Mouse (Mus musculus): ENCODE measurements around the gene Crmp1.

Gene Crmp1

DNA sequence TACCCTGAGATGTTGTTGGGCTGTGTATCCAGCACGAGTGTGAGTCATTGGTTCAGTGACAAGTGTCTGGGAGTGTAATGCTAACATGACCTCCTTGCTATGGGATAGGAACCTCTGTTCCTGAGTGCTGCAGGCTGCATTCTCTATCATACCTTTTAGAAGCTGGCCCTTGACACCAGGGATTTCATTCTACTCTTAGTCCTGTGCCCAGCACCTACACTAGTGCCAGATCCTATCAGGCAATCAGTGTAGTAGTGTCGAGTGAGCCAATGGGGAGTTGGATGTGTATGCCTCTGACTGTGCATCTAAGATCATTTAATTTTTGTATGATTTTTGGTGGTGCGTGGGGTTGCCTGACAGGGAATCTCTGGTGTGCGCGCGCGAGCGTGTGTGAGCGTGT lies 516 bp upstream of the Crmp1 start:
- DNase-seq: no peak

DNA sequence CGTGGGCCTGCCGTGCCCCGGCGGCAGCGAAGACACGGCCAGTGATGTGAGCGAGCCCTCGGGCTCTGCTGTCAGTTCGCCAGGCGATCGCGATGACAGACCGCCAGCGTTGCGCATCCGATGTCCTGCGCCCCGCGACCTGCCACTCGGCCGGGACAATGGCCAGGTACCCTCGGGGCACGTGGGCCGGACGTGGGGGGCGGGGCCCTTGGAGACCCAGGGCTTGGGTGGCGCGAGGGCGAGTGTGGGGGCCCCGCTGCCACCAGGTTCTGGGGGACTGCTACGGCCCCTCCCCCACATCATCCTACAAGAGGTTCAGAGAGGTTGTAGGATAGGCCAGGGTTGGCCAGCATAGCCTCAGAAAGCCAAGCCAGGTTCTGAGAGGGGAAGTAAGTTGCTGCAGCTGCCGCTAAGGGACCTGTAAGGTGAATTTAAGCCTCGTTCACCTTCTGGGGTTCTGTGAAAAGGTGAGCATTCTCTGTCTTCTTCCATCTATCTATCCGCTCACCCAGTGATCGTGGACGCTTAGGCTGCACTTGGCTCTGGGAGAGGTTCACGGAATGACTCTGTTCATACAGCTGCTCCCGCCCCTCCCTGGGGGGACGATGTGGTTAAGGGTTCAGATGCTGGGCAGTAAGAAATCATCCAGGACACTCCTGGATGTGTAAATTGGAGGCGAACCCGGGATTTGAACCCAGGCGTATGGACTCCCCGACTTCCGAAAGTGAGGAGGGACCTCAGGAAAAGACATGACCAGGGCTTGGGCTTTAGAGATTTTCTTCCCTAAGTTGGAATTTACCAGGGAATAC lies 824 bp downstream of the Crmp1 start:
- DNase-seq: peak; percentile 27 to 75

DNA sequence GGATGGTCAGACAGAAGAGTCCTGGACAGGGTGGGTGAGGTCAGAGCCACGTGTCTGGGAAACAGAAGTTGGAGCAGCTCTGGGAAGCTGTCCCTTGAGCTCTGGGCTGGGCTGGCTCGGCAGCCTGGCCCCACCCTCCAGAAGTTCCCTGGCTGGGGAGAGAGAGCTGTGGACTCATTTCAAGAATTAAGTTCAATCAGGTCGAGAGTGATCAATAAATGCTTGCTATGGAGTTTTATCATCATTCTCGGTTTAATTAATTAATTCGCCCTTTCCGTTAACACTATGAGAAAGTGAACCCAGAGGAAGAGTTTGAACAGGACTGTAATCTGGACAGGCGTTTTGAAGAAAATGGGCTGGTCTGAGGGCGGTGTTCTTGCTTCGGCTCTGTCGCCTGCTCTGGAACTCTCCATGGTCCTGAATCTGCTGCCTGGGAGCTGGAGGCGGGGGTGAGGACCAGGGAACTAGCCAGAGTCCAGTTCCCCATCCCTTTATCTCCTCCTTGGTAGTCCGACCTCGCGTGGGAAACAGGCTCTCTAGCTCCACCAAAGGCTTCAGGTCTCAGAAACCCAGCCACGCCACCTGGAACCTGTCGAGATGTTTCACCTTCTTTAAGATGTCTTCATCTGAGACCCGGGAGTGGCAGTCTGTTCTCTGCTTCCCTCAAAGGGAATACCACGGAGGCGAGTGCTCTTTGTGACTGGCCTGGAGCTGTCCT lies 1.6 kb downstream of the Crmp1 start:
- DNase-seq: peak; percentile 45 to 59

DNA sequence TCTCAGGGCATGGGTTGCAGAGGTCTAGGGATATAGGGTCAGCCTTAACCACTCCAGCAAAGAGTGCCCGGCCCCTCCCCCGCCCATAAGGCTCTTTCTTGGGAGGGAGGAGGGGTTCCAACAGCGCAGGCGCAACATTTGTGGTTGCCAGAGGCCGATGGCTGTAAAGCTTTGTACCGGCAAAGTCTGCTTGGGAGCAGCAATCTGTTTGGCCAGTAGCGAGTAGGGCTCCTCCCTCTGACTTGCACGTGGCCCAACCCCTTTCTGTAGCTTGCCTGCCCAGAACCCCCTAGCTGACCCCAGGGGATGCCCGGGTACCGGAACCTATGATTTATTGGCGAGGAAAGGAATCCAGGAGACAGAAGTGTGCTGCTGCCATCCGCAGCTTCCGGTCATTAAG lies 2.4 kb downstream of the Crmp1 start:
- peak; percentile 67 to 79 for DNase-seq

DNA sequence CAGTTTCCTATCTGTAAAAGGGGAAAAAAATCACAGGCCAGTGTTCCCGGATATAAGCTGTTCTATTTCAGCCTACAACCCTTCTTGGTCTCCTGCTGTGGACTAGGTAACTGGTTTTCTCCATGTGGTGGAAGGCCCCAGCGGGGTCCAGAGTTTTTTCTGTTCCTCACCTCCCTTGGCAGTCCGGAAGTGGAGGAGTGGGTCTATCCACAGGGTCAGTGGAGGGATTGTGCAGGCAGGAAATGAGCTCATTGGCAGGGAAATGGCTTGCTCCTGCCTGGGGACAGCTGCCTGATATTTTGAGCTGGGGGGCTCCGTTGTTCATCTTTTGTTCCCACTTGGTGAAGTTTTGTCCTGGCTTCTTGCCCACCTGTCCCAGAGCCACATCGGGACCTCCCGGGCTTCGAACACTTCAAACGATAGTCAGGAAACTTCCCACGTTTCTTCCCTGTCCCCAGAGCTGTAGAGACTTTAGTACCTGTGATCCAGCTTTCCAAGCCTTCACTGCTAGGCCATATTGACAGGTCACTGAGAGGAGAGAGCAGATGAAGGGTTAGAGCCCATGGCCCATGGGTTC lies 3.0 kb downstream of the Crmp1 start:
- DNase-seq: no peak

DNA sequence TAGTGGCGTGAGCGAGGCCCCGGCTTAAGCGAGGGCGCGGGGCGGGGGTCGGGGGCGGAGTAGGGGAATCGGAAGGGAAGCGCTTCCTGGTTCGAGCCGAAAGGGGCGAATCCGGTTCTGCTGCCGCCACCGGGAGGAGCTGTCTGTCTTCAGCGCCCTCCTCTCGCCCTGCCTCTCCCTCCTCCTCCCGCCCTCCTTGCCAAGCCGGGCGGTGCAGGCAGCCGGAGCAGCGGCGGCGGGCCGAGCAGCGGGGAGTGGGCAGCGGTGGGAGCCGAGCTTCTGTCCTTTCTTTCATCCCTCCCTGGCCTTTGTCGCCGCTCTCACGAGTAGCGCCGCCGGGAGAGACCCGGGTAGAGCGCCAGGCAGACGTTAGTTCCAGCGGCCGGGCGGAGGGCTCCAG lies 3.9 kb downstream of the Crmp1 start:
- peak; percentile 83 to 89 for DNase-seq

DNA sequence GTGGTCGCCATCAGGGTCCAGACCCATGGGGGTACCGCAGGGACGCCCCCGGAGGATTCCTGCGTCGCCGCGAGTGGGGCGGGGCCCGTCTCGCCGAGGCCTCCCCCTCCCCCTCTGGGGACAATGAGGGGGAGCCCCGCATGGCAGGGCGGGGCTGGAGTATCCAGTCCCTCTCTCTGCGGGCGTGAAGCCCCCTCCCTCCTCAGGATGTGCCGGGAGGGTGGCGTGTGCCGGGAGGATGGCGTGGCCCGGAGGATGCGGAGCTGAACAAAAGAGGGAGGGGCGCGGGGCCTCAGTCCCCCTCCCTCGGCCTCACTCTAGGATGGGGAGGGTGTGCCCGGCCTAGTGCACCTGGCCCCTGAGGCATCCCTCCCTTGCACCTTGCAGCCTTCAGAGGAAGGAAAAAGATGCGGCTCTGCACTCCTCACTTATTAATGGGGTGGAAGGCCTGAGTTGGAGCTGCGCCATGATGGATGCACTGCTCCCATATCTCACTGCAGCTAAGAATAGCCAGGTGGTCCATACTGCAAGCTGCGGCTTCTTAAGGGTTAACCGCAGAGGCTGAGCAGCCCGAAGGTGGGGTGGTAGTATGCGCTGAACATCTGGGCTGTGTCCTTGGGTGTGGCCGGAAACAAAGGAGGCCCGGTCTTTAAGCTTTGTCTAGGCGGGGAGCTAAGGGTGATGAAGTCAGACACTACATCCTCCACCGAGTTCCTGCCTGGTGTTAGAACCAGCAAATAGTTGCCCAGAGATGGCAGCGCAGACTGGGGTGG lies 4.6 kb downstream of the Crmp1 start:
- DNase-seq: peak; percentile 55 to 65

DNA sequence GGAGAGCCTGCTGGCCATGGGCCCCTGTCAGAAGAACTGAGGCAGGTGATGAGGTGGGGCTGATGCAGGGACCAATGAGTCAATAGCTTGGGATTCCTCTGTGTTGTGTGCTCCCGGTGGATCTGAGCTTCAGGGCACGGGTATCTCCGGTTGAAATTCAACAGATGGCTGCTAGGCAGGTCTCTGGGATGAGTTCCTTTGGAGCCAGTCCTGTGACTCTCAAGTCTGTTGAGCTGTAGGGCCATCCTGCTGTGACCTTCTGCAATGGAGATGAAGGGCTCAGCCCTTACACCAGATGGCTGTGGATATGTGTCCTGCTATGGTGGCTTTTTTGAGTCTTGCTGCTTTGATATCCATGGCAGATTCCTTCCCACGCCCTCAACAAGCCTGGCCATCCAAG lies 5.7 kb downstream of the Crmp1 start:
- peak; percentile 76 to 79 for DNase-seq

DNA sequence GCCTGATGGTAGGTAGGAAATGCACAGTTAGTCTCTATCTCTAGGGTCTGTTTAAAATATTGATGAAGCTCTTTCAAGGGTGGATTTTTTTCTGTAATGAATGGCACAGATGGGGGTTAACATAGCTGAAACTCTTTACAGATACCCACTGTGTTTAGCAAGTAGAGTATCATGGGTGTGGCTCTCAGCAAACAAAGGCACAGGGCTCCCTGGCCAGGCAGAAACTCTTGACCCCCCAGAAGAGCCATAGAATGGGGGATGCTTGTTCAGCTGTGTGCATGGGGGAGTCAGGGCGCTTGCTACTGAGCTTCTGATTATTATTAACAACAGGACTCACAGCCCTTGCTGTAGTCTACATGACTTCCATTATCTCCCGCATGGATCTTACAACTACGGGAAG lies 7.1 kb downstream of the Crmp1 start:
- no peak for DNase-seq

DNA sequence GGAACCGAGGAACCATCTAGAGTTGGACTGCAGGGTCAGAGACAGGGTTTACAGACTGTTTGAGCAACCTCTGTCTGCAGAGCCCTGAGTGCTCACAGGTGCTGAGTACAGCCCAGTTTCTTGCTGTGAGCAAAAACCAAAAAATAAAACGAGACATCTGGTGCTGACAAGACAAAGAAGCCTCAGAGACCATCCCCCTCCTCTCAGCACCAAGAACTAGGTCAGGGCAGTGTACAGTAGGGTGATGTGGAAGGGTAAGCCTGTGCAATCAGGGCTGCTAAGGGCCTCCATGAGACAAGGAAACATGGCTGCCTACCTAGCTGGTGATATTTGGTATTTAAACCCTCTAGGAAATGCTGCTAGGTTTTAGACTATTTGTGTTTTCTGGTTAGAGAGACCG lies 9.9 kb downstream of the Crmp1 start:
- DNase-seq: no peak

DNA sequence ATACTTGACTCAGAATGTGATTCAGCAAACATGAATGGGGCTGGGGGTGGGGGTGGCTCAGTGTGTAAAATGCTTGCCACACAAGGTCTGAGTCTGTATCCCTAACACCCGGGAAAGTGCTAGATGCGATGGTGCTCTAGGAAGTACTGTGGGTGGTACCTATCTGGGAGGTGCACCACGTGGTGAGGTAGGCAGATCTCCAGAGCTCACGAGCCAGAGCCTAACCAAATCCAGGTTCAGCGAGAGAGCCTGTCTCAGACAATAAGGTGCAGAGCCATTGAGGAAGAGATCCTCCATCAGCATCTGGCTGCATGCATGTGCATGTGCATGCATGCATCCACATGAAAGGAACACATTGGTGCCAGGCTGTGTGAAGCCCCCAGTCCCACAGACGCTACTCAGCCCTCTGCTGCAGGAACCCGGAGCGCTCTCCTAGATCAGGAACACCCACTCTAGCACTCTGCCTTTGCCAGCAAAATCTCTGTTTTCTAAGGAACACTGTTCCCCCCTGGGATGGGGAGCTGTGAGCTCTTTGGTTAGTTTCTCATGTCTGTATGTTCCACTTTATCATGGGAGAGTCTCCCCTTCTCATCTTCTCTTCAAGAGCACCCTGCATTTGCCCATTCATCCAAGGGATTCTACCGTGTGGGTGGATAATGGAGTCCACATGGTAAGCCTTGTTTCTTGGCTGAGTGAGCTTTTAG lies 10.5 kb downstream of the Crmp1 start:
- DNase-seq: no peak

DNA sequence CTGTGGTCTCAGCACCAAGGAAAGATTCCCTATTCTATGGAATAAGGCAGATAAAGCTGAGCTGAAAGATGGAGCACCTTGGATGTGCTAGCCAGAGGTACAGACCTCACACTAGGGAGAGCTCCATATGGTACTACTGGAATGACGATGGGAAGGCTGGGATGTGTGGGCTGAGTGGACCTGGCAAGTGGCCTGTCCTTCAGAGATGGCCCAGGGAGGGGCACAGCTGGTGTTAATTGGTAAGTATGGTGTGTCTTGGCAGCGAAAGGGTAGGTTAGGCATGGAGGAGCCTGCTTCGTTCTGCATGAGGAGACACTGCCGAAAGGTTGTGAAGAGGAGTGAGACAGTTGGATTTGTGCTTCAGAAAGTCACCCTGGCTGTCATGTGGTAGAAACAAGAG lies 12.8 kb downstream of the Crmp1 start:
- peak; percentile 48 to 63 for DNase-seq

DNA sequence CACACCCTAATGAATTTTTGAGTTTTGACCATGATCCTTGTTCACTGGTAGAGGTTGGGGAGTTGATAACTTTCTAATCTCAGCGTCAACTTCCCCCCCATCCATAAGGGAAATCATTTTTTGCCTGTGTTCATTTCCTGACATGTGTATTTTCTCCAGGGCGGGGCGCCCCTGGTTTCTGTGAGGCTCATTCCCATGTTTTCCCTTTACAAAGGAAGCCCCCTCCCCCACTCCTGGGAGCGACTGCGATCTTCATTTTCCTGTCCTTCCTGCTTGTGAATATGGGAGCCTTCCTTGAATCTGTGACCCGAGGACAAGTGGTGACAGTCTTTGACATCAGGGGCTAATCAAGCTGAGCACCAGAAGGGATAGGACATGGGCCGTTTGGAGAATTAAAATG lies 15.1 kb downstream of the Crmp1 start:
- no peak for DNase-seq

DNA sequence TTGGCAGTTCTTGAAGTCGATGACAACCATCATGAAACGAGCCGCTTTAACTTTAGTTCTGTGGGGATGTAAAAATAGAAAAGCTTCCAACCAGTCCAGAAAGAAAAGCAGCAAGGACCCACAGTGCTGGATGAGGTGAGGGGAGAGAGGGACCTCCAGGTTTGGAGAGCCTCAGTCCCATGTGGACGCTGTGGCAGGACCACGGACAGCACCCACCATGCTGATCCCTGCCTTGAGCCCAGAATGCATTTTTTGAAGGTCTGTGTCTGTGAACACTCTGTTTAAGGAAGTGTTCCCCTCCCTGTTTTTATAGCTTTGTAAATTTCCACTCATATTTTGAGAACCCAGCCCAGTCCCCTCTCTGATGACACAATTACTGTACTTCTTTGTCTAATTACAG lies 15.5 kb downstream of the Crmp1 start:
- DNase-seq: no peak

DNA sequence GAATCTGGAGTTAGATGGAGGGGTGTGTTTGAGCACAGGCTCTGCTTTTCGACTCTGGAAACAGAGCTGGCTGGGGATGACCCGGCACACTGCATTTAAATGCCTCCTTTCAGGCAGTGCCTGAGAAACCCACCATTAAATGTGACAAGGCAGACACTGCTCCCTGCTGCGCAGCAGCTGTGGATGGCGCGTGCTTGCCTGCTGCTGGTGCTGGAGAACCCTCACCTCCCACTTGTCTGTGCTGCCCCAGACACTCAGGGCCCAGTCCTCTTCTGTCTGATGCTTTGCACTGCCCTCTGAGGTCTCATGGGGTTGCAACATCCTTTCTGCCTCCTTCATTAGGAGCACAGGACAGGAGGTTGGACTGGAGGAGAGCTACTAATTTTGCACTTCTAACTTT lies 20.0 kb downstream of the Crmp1 start:
- no peak for DNase-seq

DNA sequence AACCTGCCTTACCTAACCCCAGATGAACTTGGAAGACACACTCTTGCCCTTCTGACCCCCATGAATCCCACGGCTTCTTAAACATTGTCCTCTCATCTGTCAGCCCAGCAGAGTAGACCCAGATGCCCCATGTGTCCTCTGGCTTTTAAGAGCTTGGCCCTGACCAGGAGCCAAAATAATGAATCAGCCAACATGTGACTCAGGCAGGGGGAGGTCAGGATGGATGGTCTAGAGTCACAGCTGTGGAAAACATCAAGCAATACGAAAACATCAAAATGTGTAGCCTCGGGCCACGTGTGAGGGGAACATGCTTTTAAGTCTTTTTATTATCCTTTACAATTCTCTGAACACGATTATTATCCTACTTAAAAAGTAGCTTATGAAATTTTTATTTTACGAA lies 22.1 kb downstream of the Crmp1 start:
- DNase-seq: no peak

DNA sequence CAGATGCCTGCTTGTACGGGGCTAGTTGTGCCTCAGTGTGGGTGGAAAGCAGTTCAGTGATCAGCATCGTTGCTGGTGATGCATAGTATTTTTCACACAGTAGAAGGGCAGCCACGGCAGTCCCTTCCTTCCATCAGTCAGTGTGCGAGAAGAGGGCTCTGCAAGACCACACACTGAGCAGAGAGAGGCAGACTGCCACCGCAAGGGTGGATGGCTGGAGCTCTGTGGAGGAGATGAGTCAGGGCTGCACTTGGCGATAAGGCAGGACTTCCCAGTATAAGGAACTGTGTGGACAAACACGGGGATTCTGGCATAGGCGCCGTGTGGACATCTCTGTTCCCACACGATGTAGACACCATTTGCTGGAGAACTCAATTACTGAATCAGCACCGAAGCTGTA lies 39.3 kb downstream of the Crmp1 start:
- no peak for DNase-seq

DNA sequence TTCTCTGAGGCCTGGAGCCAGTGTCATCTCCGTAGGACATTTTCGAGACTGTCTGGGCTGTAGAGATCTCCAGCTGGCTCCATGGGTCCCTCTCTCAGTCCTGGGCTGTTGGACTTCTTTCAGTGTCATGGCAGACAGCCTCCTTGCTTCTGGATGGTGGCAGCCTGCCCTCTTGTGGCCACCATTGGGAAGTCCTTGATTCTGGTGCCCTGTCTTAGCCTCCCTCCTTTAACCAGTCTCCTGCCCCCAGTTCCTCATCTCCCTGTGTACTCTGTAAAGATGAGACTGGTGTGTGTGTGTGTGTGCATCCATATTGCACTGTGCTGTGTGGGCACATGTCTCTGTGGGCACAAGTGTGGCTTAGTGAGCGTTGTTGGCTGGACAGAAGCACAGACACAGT lies 46.6 kb downstream of the Crmp1 start:
- DNase-seq: peak; percentile 80 to 85

DNA sequence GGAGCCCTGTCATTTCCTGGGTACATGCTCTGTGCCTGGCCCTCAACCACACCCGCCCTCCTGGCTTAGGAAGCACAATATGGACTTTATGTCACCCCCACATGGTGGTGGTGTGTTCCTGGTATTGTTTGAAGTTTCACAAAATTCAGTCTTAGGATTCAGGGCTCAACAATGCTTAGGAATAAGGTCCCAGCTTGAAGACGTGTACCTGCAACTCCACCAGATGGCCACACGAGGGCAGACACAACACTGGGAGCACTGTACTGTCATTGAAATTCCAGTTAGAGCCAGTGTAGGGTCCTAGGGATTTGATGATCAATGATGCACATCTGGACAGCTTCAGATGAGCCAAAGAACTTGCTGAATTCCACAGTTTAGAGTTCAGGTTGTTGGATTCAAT lies 47.5 kb downstream of the Crmp1 start:
- DNase-seq: peak; percentile 55 to 72

DNA sequence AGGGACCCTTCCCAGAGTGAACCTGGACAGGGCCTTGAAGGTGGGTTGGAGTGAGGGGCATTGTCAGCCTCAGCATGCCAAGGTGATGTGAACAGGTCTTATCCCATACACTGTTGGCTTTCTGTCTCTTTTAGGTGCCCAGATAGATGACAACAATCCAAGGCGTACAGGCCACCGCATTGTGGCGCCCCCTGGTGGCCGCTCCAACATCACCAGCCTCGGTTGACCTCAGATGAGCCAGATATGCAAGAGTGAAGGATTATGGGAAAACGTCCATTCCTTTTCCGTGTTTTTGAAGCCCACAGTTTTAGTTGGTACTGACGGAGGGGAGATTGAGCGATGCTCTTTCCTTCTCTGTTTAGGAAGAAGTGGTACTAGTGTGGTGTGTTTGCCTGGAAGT lies 49.2 kb downstream of the Crmp1 start:
- peak; percentile 41 to 66 for DNase-seq

DNA sequence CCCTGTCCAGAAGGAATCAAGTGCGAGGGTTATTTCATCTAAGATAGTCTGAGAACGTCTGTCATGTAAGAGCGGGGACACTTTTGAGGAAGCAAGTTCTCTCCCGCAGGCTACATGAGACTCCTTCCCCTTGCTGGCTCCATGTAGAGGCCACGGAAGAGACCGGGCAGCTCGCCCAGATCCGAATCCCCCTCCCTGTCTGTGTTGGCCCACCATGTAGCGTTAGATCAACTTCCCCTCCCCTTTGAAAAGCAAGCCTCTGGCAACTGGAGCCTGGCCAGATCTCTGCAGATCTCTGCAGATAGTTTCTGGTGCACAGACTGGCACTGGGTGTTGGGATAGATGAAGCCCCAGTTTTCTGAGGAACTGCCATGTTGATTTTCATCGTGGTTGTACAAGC lies 55.0 kb downstream of the Crmp1 start:
- DNase-seq: no peak

DNA sequence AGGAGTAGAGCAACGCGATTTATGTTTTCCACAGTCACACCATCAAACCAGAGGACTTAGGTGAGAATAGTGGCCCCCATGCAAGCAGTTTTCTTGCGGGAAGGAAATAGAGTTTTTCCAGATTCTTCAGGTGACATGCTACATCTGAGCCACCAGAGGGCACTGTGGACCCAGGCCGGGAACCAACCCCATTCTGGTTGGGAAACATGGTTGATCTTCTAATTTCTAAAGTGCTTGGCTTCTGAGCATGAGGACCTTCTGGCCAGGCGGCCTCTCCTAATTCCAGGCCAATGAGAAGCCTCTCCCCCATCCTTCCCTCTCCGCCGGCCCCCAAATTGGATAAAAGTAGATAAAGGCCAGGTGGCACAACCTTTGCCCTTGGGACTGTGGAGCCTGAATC lies 56.6 kb downstream of the Crmp1 start:
- peak; percentile 41 to 62 for DNase-seq

DNA sequence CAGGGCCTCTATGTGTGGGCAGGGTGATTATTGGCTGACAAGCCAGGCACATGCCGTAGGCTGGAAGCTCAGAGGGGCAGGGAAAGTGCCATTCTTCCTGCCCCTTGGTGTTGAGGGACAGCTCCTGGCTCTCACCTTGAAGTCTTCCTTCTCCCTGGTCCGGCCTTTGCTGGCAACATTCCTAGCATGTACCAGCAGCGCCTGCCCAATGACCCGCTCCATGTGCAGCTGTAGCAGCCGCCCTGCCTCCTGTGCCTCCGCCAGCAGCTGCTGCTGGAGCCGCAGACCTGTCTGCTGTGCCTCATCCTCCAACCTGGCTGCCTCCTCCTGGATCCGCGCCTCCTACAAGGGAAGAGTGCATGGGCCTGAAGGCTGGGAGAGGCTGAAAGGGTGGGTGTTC lies 68.3 kb downstream of the Crmp1 start:
- no peak for DNase-seq

Measured in cerebellum, postnatal 25 days (tissue).